Mouse (Mus musculus): ENCODE results near the gene Slc8a1. TPM values are rescaled to one million over a fixed set of nuclear protein-coding genes. Genes with fewer than 3 reads are reported as not detected.
A peak's percentile ranks its signal among the peaks of the same experiment; 100 is the strongest.

The Slc8a1 gene
- polyA plus RNA-seq, 1 experiment from 2014 or later: 21.0 TPM

DNA sequence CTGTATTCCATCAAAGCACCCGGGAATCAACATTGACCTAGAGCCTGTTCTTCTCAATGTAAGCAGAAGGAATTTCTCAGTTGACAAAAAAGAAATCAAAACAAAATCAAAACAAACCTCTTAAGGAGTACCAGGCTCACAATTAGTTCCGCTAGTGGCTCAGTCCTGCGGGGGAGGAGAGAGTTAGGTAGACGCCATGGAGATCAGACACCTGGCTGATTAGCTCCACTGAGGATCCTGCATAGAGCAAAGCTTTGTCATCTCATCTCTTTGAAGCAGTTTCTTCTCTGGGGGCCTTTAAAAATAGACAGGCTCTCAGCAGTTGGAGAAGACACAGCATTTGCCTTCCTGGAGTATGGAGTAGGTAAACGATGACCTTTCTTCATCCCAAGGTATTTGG is 192.2 kb downstream of the Slc8a1 start:
- no peak overlapping the region for H3K27ac ChIP-seq (ENCODE audit: low read depth, low read length)
- ATAC-seq (ENCODE audit: low FRiP score, low TSS enrichment): peak; percentile 54; the same call in 1 of the 2 replicates

DNA sequence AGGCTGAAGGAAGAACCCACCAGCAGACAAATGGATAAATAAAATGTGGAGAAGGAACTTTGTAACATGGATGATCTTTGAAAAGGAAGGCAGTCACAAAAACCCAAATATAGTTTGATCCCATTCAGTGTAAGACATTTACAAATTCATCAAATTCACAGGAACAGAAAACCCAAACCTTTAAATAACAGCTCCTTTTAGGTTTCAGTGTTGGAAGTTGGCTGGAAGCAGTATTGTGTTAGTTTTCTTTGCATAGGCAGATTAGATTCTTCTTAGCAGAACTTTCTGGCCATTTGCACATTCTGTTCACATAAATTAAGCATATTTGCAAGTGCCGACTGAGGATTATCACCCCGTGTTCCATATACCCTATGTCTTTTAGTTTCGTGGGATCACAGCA is 193.3 kb downstream of the Slc8a1 start:
- 74% methylated on average over 3 of the region's 3 CpGs for WGBS

More for the DNA sequence above, 192.2 kb downstream of the Slc8a1 start:
- Histone ChIP-seq H3K9ac (ENCODE audit: low read depth, low read length) (no peak overlapping the region), H3K4me3 (ENCODE audit: low read length) (no peak overlapping the region), H3K9me3 (ENCODE audit: control insufficient read depth, low read length) (no peaks in the 10 kb centered on the region), H3K4me1 (ENCODE audit: control insufficient read depth, insufficient read depth, low read length) (peaks cover 11% of the 10 kb centered on the region; the same call in 1 of the 2 replicates), H3K27me3 (ENCODE audit: control insufficient read depth, insufficient read depth, low read length) (no peaks in the 10 kb centered on the region), H3K4me2 (replicated peaks; ENCODE audit: low read depth, low read length) (no peak overlapping the region), H3K36me3 (ENCODE audit: control insufficient read depth, insufficient read depth, low read length) (no peaks in the 10 kb centered on the region)
- 48% methylated on average over 5 of the region's 5 CpGs for WGBS

DNA sequence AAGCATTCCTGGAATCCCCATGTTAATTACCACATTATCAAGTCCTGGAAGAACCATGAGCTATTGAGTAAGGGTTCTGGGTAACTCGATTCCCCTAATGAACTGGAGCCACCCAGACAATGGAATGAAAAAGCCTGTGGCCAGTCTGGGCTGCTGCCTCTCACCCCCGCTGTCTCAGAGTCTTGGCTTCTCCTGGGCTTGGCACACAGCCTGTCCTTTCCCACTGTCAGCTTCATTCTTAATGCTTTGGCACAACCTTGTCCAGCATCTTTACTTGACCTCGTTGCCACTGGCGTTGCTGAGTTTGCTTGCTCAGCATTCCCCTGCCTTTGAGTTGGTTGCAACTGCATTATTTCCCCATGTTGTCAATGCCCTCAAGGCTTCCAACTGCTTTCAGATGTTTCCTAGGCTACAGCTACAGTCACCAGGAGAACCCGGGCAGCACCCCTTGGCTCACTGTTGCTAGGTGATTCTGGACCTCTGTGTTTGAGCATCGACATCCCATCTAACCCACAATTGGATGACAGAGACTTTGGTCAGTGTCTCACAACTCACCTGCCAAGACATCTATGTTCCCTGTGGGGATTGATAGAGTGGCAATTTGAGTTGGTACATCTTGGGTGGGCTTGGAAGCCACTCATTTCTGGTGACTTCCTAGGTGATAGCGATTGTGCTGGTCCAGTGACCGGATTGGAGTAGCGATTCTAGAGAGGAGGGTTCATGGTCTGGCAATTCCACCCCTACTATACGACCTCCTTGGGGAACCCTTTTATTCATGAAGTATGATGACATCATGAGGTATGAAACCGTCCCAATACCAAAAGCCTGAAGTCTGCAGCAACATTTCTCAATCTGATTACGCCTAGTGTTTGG is 195.6 kb downstream of the Slc8a1 start:
- Histone ChIP-seq H3K4me3 (ENCODE audit: low read length) (no peak overlapping the region), H3K9me3 (ENCODE audit: control insufficient read depth, low read length) (no peaks in the 10 kb centered on the region), H3K4me1 (ENCODE audit: control insufficient read depth, insufficient read depth, low read length) (peaks cover 12% of the 10 kb centered on the region; the same call in 1 of the 2 replicates), H3K27ac (ENCODE audit: low read depth, low read length) (no peak overlapping the region), H3K36me3 (ENCODE audit: control insufficient read depth, insufficient read depth, low read length) (no peaks in the 10 kb centered on the region), H3K27me3 (ENCODE audit: control insufficient read depth, insufficient read depth, low read length) (no peaks in the 10 kb centered on the region), H3K9ac (ENCODE audit: low read depth, low read length) (no peak overlapping the region), H3K4me2 (replicated peaks; ENCODE audit: low read depth, low read length) (no peak overlapping the region)
- no peak for ATAC-seq (ENCODE audit: low FRiP score, low TSS enrichment)
- 84% methylated on average over 12 of the region's 12 CpGs for WGBS

More for the DNA sequence above, 193.3 kb downstream of the Slc8a1 start:
- no peak overlapping the region for H3K4me2 ChIP-seq (replicated peaks; ENCODE audit: low read depth, low read length)
- no peaks in the 10 kb centered on the region for H3K36me3 ChIP-seq (ENCODE audit: control insufficient read depth, insufficient read depth, low read length)
- no peak overlapping the region for H3K27ac ChIP-seq (ENCODE audit: low read depth, low read length)
- ATAC-seq (ENCODE audit: low FRiP score, low TSS enrichment): no peak
- H3K9me3 ChIP-seq (ENCODE audit: control insufficient read depth, low read length): no peaks in the 10 kb centered on the region
- H3K4me1 ChIP-seq (ENCODE audit: control insufficient read depth, insufficient read depth, low read length): peaks cover 11% of the 10 kb centered on the region; the same call in 1 of the 2 replicates
- no peaks in the 10 kb centered on the region for H3K27me3 ChIP-seq (ENCODE audit: control insufficient read depth, insufficient read depth, low read length)
- no peak overlapping the region for H3K9ac ChIP-seq (ENCODE audit: low read depth, low read length)
- H3K4me3 ChIP-seq (ENCODE audit: low read length): no peak overlapping the region

DNA sequence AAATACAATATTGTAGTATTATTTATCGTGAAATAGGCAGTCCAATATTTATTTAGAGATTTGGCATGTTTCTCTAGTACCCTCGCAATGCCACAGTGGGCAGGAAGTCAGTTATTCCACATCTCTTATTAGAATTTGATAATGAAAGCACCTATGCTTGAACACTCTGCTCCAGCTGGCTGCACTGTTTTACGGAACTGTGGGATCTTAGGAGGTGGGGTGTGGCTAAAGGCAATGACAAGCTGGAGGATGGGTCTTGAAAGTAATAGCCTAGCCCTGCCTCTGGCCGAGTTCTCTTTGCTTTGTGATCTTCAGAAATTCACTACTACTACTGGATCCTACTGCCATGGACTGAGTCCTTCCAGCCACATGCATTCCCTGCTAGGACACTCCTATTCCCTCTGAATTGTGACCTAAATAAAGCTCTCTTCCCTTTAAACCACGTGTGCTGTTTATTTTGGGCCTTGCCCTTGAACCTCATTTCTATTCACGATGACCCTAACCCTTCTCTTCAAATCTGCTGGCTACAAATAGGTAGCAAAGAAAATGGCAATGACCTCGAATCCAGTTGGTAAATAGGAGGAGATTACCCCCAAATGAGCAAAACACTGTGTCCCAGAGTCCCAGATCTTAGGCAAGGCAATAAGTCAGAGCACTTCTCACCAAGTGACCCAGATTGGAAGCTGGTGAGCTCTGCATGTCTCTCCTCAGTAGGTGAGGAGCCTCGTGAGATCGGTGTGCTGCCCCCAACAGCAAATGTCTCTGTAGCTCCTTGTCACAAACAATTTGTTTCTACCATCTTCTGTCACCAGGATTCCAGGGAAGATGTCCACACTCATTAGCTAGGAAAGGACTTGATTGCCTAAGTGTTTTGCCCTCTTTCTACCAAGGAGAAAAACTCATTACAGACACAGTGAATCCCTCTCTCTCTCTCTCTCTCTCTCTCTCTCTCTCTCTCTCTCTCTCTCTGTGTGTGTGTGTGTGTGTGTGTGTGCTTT is 199.7 kb downstream of the Slc8a1 start:
- Histone ChIP-seq H3K27ac (ENCODE audit: low read depth, low read length) (no peak overlapping the region), H3K9me3 (ENCODE audit: control insufficient read depth, low read length) (no peaks in the 10 kb centered on the region), H3K4me2 (replicated peaks; ENCODE audit: low read depth, low read length) (no peak overlapping the region), H3K4me3 (ENCODE audit: low read length) (no peak overlapping the region), H3K27me3 (ENCODE audit: control insufficient read depth, insufficient read depth, low read length) (no peaks in the 10 kb centered on the region), H3K4me1 (ENCODE audit: control insufficient read depth, insufficient read depth, low read length) (0 out of 2 replicates have a peak, but pooled peaks cover 4% of the 10 kb centered on the region), H3K36me3 (ENCODE audit: control insufficient read depth, insufficient read depth, low read length) (no peaks in the 10 kb centered on the region), H3K9ac (ENCODE audit: low read depth, low read length) (no peak overlapping the region)
- 65% methylated on average over 9 of the region's 9 CpGs for WGBS
- ATAC-seq (ENCODE audit: low FRiP score, low TSS enrichment): no peak

DNA sequence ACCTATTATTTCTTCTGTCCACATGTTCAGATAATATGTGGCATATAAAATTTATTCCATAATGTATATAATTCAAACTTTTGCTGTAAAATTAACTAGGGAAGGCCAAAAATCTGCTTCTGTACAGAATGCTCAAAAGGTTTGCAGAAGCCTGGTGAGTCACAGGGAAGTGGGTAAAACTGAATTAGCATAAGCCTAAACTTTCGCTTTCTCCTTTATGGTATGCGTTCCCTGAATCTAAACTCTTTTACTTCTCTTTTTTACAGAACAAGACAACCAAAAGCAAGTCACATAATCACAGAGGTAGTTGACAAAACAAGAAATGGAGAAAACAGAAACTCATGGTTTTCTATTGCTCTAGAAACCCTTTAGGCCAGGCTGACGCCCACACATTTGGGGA is 202.1 kb downstream of the Slc8a1 start:
- ATAC-seq (ENCODE audit: low FRiP score, low TSS enrichment): no peak
- WGBS: 82% methylated on average over 3 of the region's 3 CpGs

DNA sequence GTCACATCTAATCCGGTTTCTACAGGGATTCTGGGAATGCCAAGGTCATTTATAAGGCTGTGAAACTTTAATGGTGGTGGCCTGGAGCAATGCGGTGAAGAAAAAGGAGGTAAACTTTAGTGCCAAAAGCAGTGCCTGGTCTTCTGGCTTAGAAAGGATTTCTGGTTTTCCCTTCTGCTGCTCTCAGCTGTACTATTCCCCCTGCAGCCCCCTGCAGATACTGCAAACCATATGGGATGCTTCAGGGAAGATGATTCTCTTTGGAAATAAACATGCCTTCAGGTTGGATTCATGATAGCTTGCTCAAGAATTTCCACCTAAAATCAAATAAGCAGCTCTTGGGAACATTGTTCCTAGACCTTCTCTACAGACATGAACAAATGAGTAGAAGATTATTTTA is 208.3 kb downstream of the Slc8a1 start:
- H3K9me3 ChIP-seq (ENCODE audit: control insufficient read depth, low read length): no peaks in the 10 kb centered on the region
- no peak overlapping the region for H3K4me2 ChIP-seq (replicated peaks; ENCODE audit: low read depth, low read length)
- no peaks in the 10 kb centered on the region for H3K27me3 ChIP-seq (ENCODE audit: control insufficient read depth, insufficient read depth, low read length)

More for the DNA sequence above, 202.1 kb downstream of the Slc8a1 start:
- no peaks in the 10 kb centered on the region for H3K36me3 ChIP-seq (ENCODE audit: control insufficient read depth, insufficient read depth, low read length)
- H3K9ac ChIP-seq (ENCODE audit: low read depth, low read length): no peak overlapping the region
- no peak overlapping the region for H3K27ac ChIP-seq (ENCODE audit: low read depth, low read length)
- H3K4me2 ChIP-seq (replicated peaks; ENCODE audit: low read depth, low read length): no peak overlapping the region
- H3K4me1 ChIP-seq (ENCODE audit: control insufficient read depth, insufficient read depth, low read length): 0 out of 2 replicates have a peak, but pooled peaks cover 4% of the 10 kb centered on the region
- H3K4me3 ChIP-seq (ENCODE audit: low read length): no peak overlapping the region
- no peaks in the 10 kb centered on the region for H3K27me3 ChIP-seq (ENCODE audit: control insufficient read depth, insufficient read depth, low read length)
- no peaks in the 10 kb centered on the region for H3K9me3 ChIP-seq (ENCODE audit: control insufficient read depth, low read length)

DNA sequence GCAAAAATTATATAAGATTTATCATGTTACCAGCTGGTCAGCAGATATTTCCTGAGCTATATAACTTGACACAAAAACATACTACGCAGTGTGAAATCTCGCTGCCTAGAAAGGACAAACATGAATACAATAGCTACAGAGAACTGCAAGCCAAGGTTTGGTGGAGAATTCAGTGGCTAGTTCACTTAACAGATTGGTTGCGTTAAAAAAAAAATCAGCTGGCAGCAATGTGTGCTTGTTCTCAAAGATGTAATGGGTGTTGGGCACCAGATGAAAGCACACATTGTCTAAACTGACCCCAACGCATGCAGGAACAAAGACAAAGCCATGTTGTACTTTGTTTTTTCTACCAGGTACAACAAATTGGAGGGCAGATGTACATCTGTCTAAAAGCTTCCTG is 209.2 kb downstream of the Slc8a1 start:
- Histone ChIP-seq H3K27ac (ENCODE audit: low read depth, low read length) (no peak overlapping the region), H3K36me3 (ENCODE audit: control insufficient read depth, insufficient read depth, low read length) (no peaks in the 10 kb centered on the region), H3K4me2 (replicated peaks; ENCODE audit: low read depth, low read length) (no peak overlapping the region), H3K4me1 (ENCODE audit: control insufficient read depth, insufficient read depth, low read length) (0 out of 2 replicates have a peak, but pooled peaks cover 3% of the 10 kb centered on the region), H3K27me3 (ENCODE audit: control insufficient read depth, insufficient read depth, low read length) (no peaks in the 10 kb centered on the region), H3K9ac (ENCODE audit: low read depth, low read length) (no peak overlapping the region), H3K9me3 (ENCODE audit: control insufficient read depth, low read length) (no peaks in the 10 kb centered on the region), H3K4me3 (ENCODE audit: low read length) (no peak overlapping the region)
- WGBS: 86% methylated on average over 4 of the region's 4 CpGs
- ATAC-seq (ENCODE audit: low FRiP score, low TSS enrichment): no peak

More for the DNA sequence above, 208.3 kb downstream of the Slc8a1 start:
- H3K36me3 ChIP-seq (ENCODE audit: control insufficient read depth, insufficient read depth, low read length): no peaks in the 10 kb centered on the region
- 0 out of 2 replicates have a peak, but pooled peaks cover 3% of the 10 kb centered on the region for H3K4me1 ChIP-seq (ENCODE audit: control insufficient read depth, insufficient read depth, low read length)
- no peak overlapping the region for H3K4me3 ChIP-seq (ENCODE audit: low read length)
- H3K27ac ChIP-seq (ENCODE audit: low read depth, low read length): no peak overlapping the region
- 65% methylated on average over 2 of the region's 2 CpGs for WGBS
- no peak for ATAC-seq (ENCODE audit: low FRiP score, low TSS enrichment)
- H3K9ac ChIP-seq (ENCODE audit: low read depth, low read length): no peak overlapping the region

DNA sequence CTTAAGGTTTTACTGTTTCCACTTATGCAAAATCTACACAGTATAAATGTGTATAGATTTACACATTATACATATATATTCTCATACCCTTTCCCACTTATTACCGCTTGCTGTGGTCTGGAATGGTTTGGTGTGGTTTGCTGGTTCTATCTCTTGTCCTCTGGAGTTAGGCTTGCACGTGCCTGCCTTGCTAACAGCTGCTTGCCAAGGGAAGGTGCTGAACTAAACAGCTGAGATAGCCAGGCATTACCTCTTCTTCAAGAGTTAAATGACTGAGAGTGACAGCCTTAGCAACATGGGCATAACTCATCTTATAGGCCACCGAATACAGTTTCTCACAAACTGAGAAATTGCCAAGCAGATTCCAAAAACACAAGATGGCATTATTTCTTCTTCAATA is 211.7 kb downstream of the Slc8a1 start:
- H3K9me3 ChIP-seq (ENCODE audit: control insufficient read depth, low read length): no peaks in the 10 kb centered on the region
- H3K36me3 ChIP-seq (ENCODE audit: control insufficient read depth, insufficient read depth, low read length): no peaks in the 10 kb centered on the region
- no peak overlapping the region for H3K4me2 ChIP-seq (replicated peaks; ENCODE audit: low read depth, low read length)
- 0 out of 2 replicates have a peak, but pooled peaks cover 6% of the 10 kb centered on the region for H3K4me1 ChIP-seq (ENCODE audit: control insufficient read depth, insufficient read depth, low read length)
- H3K27me3 ChIP-seq (ENCODE audit: control insufficient read depth, insufficient read depth, low read length): no peaks in the 10 kb centered on the region
- no peak overlapping the region for H3K4me3 ChIP-seq (ENCODE audit: low read length)
- no peak for ATAC-seq (ENCODE audit: low FRiP score, low TSS enrichment)
- H3K27ac ChIP-seq (ENCODE audit: low read depth, low read length): no peak overlapping the region
- H3K9ac ChIP-seq (ENCODE audit: low read depth, low read length): no peak overlapping the region
- 90% methylated on average over 3 of the region's 3 CpGs for WGBS
